Mouse (Mus musculus): Measurements from ENCODE around the gene Ccnjl. TPM values are rescaled to one million over a fixed set of nuclear protein-coding genes. Genes with fewer than 3 reads are reported as not detected.

Ccnjl gene
- polyA plus RNA-seq, 1 experiment = 0.57 TPM

- TF ChIP-seq CTCF (IDR thresholded peaks at IDR 0.05; ENCODE audit: control insufficient read depth, insufficient read depth, low read length) (no peak), POLR2A (IDR thresholded peaks at IDR 0.05; ENCODE audit: borderline replicate concordance, control insufficient read depth, low read depth, low read length) (no peak)
- Histone ChIP-seq H3K4me3 (replicated peaks; ENCODE audit: control insufficient read depth, low read depth, low read length) (no peak overlapping the region), H3K27ac (ENCODE audit: control insufficient read depth, insufficient read depth, low read depth, low read length, poor library complexity) (no peak overlapping the region), H3K4me1 (ENCODE audit: control insufficient read depth, insufficient read depth, low read length) (peaks cover 5% of the 10 kb centered on the region)
- WGBS = 77% methylated on average over 12 of the region's 12 CpGs
Observed at GRCm38 (mm10) chr11:43548657-43549435, 20.3 kb downstream of the Ccnjl start.

GRCm38 (mm10) chr11:43549701-43550100, 21.1 kb downstream of the Ccnjl start:
- no peak overlapping the region for H3K27ac ChIP-seq (ENCODE audit: control insufficient read depth, insufficient read depth, low read depth, low read length, poor library complexity)
- TF ChIP-seq POLR2A (IDR thresholded peaks at IDR 0.05; ENCODE audit: borderline replicate concordance, control insufficient read depth, low read depth, low read length) = no peak
- no peak for TF ChIP-seq CTCF (IDR thresholded peaks at IDR 0.05; ENCODE audit: control insufficient read depth, insufficient read depth, low read length)
- peaks cover 2% of the 10 kb centered on the region; the same call in 1 of the 2 replicates for H3K4me1 ChIP-seq (ENCODE audit: control insufficient read depth, insufficient read depth, low read length)
- no peak overlapping the region for H3K4me3 ChIP-seq (replicated peaks; ENCODE audit: control insufficient read depth, low read depth, low read length)
- 90% methylated on average over 11 of the region's 11 CpGs for WGBS

DNA sequence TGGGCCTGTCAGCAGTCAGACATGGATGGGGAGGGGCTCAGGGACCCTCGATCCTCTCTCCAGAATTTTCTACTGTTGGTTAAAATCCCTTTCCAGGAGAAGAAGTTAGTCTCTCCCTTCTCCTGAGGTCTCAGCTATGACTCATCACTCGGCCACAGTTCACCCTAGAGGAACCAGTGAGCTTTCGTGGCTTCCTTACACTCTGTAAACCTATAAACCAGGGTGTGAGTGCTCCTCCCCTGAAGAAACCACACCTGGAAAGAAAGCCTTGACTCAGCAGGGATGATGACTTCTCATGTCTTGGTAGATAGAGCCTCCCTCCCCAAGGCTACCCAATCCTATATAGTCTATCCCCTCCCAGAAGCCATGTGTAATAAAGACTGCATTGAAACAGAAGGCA, 23.2 kb downstream of the Ccnjl start:
- H3K27ac ChIP-seq (ENCODE audit: control insufficient read depth, insufficient read depth, low read depth, low read length, poor library complexity) = no peak overlapping the region
- no peaks in the 10 kb centered on the region for H3K4me1 ChIP-seq (ENCODE audit: control insufficient read depth, insufficient read depth, low read length)
- no peak overlapping the region for H3K4me3 ChIP-seq (replicated peaks; ENCODE audit: control insufficient read depth, low read depth, low read length)
- no peak for TF ChIP-seq CTCF (IDR thresholded peaks at IDR 0.05; ENCODE audit: control insufficient read depth, insufficient read depth, low read length)
- TF ChIP-seq POLR2A (IDR thresholded peaks at IDR 0.05; ENCODE audit: borderline replicate concordance, control insufficient read depth, low read depth, low read length) = no peak
- WGBS = 40% methylated on average over 3 of the region's 3 CpGs

- no peaks in the 10 kb centered on the region for H3K4me1 ChIP-seq (ENCODE audit: control insufficient read depth, insufficient read depth, low read length)
- no peak overlapping the region for H3K4me3 ChIP-seq (replicated peaks; ENCODE audit: control insufficient read depth, low read depth, low read length)
- no peak overlapping the region for H3K27ac ChIP-seq (ENCODE audit: control insufficient read depth, insufficient read depth, low read depth, low read length, poor library complexity)
- TF ChIP-seq CTCF (IDR thresholded peaks at IDR 0.05; ENCODE audit: control insufficient read depth, insufficient read depth, low read length) (no peak), POLR2A (IDR thresholded peaks at IDR 0.05; ENCODE audit: borderline replicate concordance, control insufficient read depth, low read depth, low read length) (no peak)
- WGBS = 82% methylated on average over 6 of the region's 6 CpGs
Observed at GRCm38 (mm10) chr11:43552675-43553074, 24.1 kb downstream of the Ccnjl start.

GRCm38 (mm10) chr11:43556538-43556937, 28.0 kb downstream of the Ccnjl start:
- Histone ChIP-seq H3K4me1 (ENCODE audit: control insufficient read depth, insufficient read depth, low read length) (no peaks in the 10 kb centered on the region), H3K4me3 (replicated peaks; ENCODE audit: control insufficient read depth, low read depth, low read length) (no peak overlapping the region), H3K27ac (ENCODE audit: control insufficient read depth, insufficient read depth, low read depth, low read length, poor library complexity) (no peak overlapping the region)
- WGBS = 84% methylated on average over 11 of the region's 11 CpGs
- TF ChIP-seq POLR2A (IDR thresholded peaks at IDR 0.05; ENCODE audit: borderline replicate concordance, control insufficient read depth, low read depth, low read length) = no peak
- TF ChIP-seq CTCF (IDR thresholded peaks at IDR 0.05; ENCODE audit: control insufficient read depth, insufficient read depth, low read length) = no peak; the same call in 1 of the 2 replicates

- Histone ChIP-seq H3K27ac (ENCODE audit: control insufficient read depth, insufficient read depth, low read depth, low read length, poor library complexity) (no peak overlapping the region), H3K4me3 (replicated peaks; ENCODE audit: control insufficient read depth, low read depth, low read length) (no peak overlapping the region), H3K4me1 (ENCODE audit: control insufficient read depth, insufficient read depth, low read length) (no peaks in the 10 kb centered on the region)
- WGBS = 74% methylated on average over 6 of the region's 6 CpGs
- TF ChIP-seq CTCF (IDR thresholded peaks at IDR 0.05; ENCODE audit: control insufficient read depth, insufficient read depth, low read length) (no peak), POLR2A (IDR thresholded peaks at IDR 0.05; ENCODE audit: borderline replicate concordance, control insufficient read depth, low read depth, low read length) (no peak)
Observed at GRCm38 (mm10) chr11:43559515-43560292, 31.1 kb downstream of the Ccnjl start.

GRCm38 (mm10) chr11:43563654-43564244, 35.2 kb downstream of the Ccnjl start:
- Histone ChIP-seq H3K4me3 (replicated peaks; ENCODE audit: control insufficient read depth, low read depth, low read length) (no peak overlapping the region), H3K4me1 (ENCODE audit: control insufficient read depth, insufficient read depth, low read length) (no peaks in the 10 kb centered on the region), H3K27ac (ENCODE audit: control insufficient read depth, insufficient read depth, low read depth, low read length, poor library complexity) (no peak overlapping the region)
- TF ChIP-seq CTCF (IDR thresholded peaks at IDR 0.05; ENCODE audit: control insufficient read depth, insufficient read depth, low read length) (no peak), POLR2A (IDR thresholded peaks at IDR 0.05; ENCODE audit: borderline replicate concordance, control insufficient read depth, low read depth, low read length) (no peak)
- 81% methylated on average over 10 of the region's 10 CpGs for WGBS

- TF ChIP-seq POLR2A (IDR thresholded peaks at IDR 0.05; ENCODE audit: borderline replicate concordance, control insufficient read depth, low read depth, low read length) (no peak), CTCF (IDR thresholded peaks at IDR 0.05; ENCODE audit: control insufficient read depth, insufficient read depth, low read length) (no peak)
- H3K4me3 ChIP-seq (replicated peaks; ENCODE audit: control insufficient read depth, low read depth, low read length) = no peak overlapping the region
- H3K27ac ChIP-seq (ENCODE audit: control insufficient read depth, insufficient read depth, low read depth, low read length, poor library complexity) = no peak overlapping the region
- 88% methylated on average over 2 of the region's 2 CpGs for WGBS
- H3K4me1 ChIP-seq (ENCODE audit: control insufficient read depth, insufficient read depth, low read length) = peaks cover 2% of the 10 kb centered on the region; the same call in 1 of the 2 replicates
Observed at GRCm38 (mm10) chr11:43565414-43565813, 36.8 kb downstream of the Ccnjl start.
